9 mouse cellular contexts compared by ENCODE assay signal in genomic region chr2:167661270-167662203, GRCm38 (mm10). TPM values are rescaled to one million over a fixed set of nuclear protein-coding genes. Genes with fewer than 3 reads are reported as not detected.
DNase-seq lines count a peak whose midpoint lies in the region; ATAC-seq and TF ChIP-seq lines count a peak whose summit lies in the region.
"Had no signal": no experiment of that assay in that cellular context is flagged by ENCODE, and none has a peak within 500 bp of the region (broad histone marks: within the 10 kb centered on the region; RNA-seq: fewer than 3 reads in every experiment).

Gm20431 (minus strand) TSS chr2:167661496.

- peak within 1 kb of the TSS; percentile 99 for H3K4me2 ChIP-seq in heart, embryonic 13.5 days
- peak within 1 kb of the TSS; percentile 78 for H3K4me2 ChIP-seq in kidney, postnatal 0 days (ENCODE audit: low read length)
- peak within 1 kb of the TSS; percentile 97 for H3K4me2 ChIP-seq in liver, embryonic 13.5 days
- H3K4me2 ChIP-seq in stomach, embryonic 14.5 days (replicated peaks; ENCODE audit: low read depth, low read length) = peak within 1 kb of the TSS; percentile 97

- 0 out of 2 replicates have a peak, but pooled peaks cover 9% of the 10 kb centered on the region for H3K27me3 ChIP-seq in heart, embryonic 13.5 days (replicated peaks)
- no peaks in the 10 kb centered on the region for H3K27me3 ChIP-seq in kidney, postnatal 0 days (ENCODE audit: insufficient read depth, low read length)
- H3K27me3 ChIP-seq in liver, embryonic 13.5 days = peaks cover 20% of the 10 kb centered on the region; the same call in 1 of the 2 replicates
- no peaks in the 10 kb centered on the region for H3K27me3 ChIP-seq in stomach, embryonic 14.5 days (ENCODE audit: control insufficient read depth, insufficient read depth, low read length)

- no peaks in the 10 kb centered on the region for H3K9me3 ChIP-seq in heart, embryonic 13.5 days
- H3K9me3 ChIP-seq in kidney, postnatal 0 days (replicated peaks; ENCODE audit: low read length) = no peaks in the 10 kb centered on the region
- H3K9me3 ChIP-seq in liver, embryonic 13.5 days (replicated peaks) = no peaks in the 10 kb centered on the region
- H3K9me3 ChIP-seq in stomach, embryonic 14.5 days (ENCODE audit: control insufficient read depth, low read depth, low read length) = no peaks in the 10 kb centered on the region

- peak within 1 kb of the TSS; percentile 96 for H3K9ac ChIP-seq in heart, embryonic 13.5 days
- H3K9ac ChIP-seq in kidney, postnatal 0 days (ENCODE audit: low read depth, low read length) = peak within 1 kb of the TSS; percentile 92
- peak within 1 kb of the TSS; percentile 95 for H3K9ac ChIP-seq in liver, embryonic 13.5 days
- H3K9ac ChIP-seq in stomach, embryonic 14.5 days (replicated peaks; ENCODE audit: low read depth, low read length) = peak within 1 kb of the TSS; percentile 80

- peak; percentile 82 for ATAC-seq in CD4-positive, CD25-positive, alpha-beta regulatory T cell, adult 4 months
- ATAC-seq in heart, embryonic 13.5 days (ENCODE audit: extremely low read depth, insufficient number of reproducible peaks, low FRiP score, low TSS enrichment) = peak; percentile 91
- ATAC-seq in kidney, postnatal 0 days (replicated peaks; ENCODE audit: low FRiP score, low read depth) = peak; percentile 89
- peak; percentile 95 for ATAC-seq in liver, embryonic 13.5 days (ENCODE audit: low read depth)
- peak; percentile 94 for ATAC-seq in stomach, embryonic 14.5 days (ENCODE audit: insufficient number of reproducible peaks, insufficient read depth, low FRiP score, low read depth)

- H3K4me3 ChIP-seq in brown adipose tissue, adult 24 weeks (ENCODE audit: insufficient read depth, low read depth, low read length) = peak within 1 kb of the TSS; percentile 88
- peak within 1 kb of the TSS; percentile 90 for H3K4me3 ChIP-seq in heart, embryonic 13.5 days
- H3K4me3 ChIP-seq in kidney, postnatal 0 days (replicated peaks; ENCODE audit: low read depth, low read length) = peak within 1 kb of the TSS; percentile 89
- H3K4me3 ChIP-seq in liver, embryonic 13.5 days (replicated peaks) = peak within 1 kb of the TSS; percentile 86
- peak within 1 kb of the TSS; percentile 83 for H3K4me3 ChIP-seq in stomach, embryonic 14.5 days (ENCODE audit: low read depth, low read length)

- peaks cover 19% of the 10 kb centered on the region for H3K4me1 ChIP-seq in brown adipose tissue, adult 24 weeks (ENCODE audit: control insufficient read depth, insufficient read depth, insufficient read length, low read length)
- peaks cover 52% of the 10 kb centered on the region for H3K4me1 ChIP-seq in heart, embryonic 13.5 days
- peaks cover 22% of the 10 kb centered on the region for H3K4me1 ChIP-seq in kidney, postnatal 0 days (replicated peaks; ENCODE audit: insufficient read depth, low read length)
- H3K4me1 ChIP-seq in liver, embryonic 13.5 days (replicated peaks) = peaks cover 56% of the 10 kb centered on the region
- H3K4me1 ChIP-seq in stomach, embryonic 14.5 days (ENCODE audit: control insufficient read depth, insufficient read depth, low read length) = peaks cover 12% of the 10 kb centered on the region

- H3K36me3 ChIP-seq in heart, embryonic 13.5 days = peaks cover 12% of the 10 kb centered on the region; the same call in 1 of the 2 replicates
- no peaks in the 10 kb centered on the region for H3K36me3 ChIP-seq in kidney, postnatal 0 days (ENCODE audit: insufficient read depth, low read length)
- H3K36me3 ChIP-seq in liver, embryonic 13.5 days = no peaks in the 10 kb centered on the region; the same call in 1 of the 2 replicates
- peaks cover 6% of the 10 kb centered on the region; the same call in 1 of the 2 replicates for H3K36me3 ChIP-seq in stomach, embryonic 14.5 days (ENCODE audit: control insufficient read depth, insufficient read depth, low read length)

- DNase-seq in fibroblast of lung, adult 2 months (ENCODE audit: low read depth) = peak; percentile 64
- DNase-seq in kidney, postnatal 0 days (ENCODE audit: low spot score) = peak; percentile 98
- peak; percentile 92 for DNase-seq in liver, embryonic 13.5 days
- peak; percentile 85 to 90 for DNase-seq in natural killer cell, adult 2 months (ENCODE audit: low spot score in 2 of 2)

- H3K27ac ChIP-seq in brown adipose tissue, adult 24 weeks (replicated peaks; ENCODE audit: low read depth, low read length) = peak within 1 kb of the TSS; percentile 22
- peak within 1 kb of the TSS; percentile 58 for H3K27ac ChIP-seq in heart, embryonic 13.5 days (replicated peaks)
- peak within 1 kb of the TSS; percentile 68 for H3K27ac ChIP-seq in kidney, postnatal 0 days
- H3K27ac ChIP-seq in liver, embryonic 13.5 days = peak within 1 kb of the TSS; percentile 84
- H3K27ac ChIP-seq in stomach, embryonic 14.5 days (ENCODE audit: low read length) = peak within 1 kb of the TSS; percentile 40

- WGBS in heart, embryonic 13.5 days = under 1% methylated on average over 104 of the region's 110 CpGs
- WGBS in kidney, postnatal 0 days = under 1% methylated on average over 105 of the region's 110 CpGs
- under 1% methylated on average over 109 of the region's 110 CpGs for WGBS in liver, embryonic 13.5 days (ENCODE audit: insufficient replicate concordance)
- 1% methylated on average over 104 of the region's 110 CpGs for WGBS in stomach, embryonic 14.5 days

- TF ChIP-seq CTCF in kidney, postnatal 0 days (IDR thresholded peaks at IDR 0.05; ENCODE audit: low read depth) = no peak

RNA-seq across cellular contexts. Expression of gene Gm20431, which starts in this region (rescaled TPM):
- not detected for polyA plus RNA-seq in CD4-positive, CD25-positive, alpha-beta regulatory T cell, adult 4 months (2017; shearing (Covaris generic))
- 1.3 TPM in 1 of 2 replicates, not detected in the other for polyA plus RNA-seq in brown adipose tissue, adult 24 weeks (2012; ENCODE audit: insufficient read depth, insufficient read length, missing spikeins)
- polyA plus RNA-seq in heart, embryonic 13.5 days (2015; fragmentation: Nextera tagmentation; extraction: Ambion mirVana) = 1.9 and 4.5 TPM in 2 replicates
- 11.2 and 12.6 TPM in 2 replicates for polyA plus RNA-seq in kidney, postnatal 0 days (2015; fragmentation: Nextera tagmentation; extraction: Ambion mirVana)
- polyA plus RNA-seq in liver, embryonic 13.5 days (2015; fragmentation: Nextera tagmentation; extraction: Ambion mirVana) = 2.9 TPM in 1 of 2 replicates, not detected in the other
- 7.9 and 8.1 TPM in 2 replicates for polyA plus RNA-seq in stomach, embryonic 14.5 days (2014; fragmentation: Nextera tagmentation; extraction: Ambion mirVana)
- polyA plus RNA-seq: large intestine, adult 2 months had no signal

Comparison
In these comparisons a context has a peak if more than half of its experiments do, and no peak if none do; other contexts are left out.
1. Peak in every context shown above with its lines: DNase-seq, ATAC-seq, H3K4me3 ChIP-seq and H3K27ac ChIP-seq.
2. Peak in ATAC-seq in CD4-positive, CD25-positive, alpha-beta regulatory T cell, adult 4 months; RNA of the gene not detected or under 1 TPM.
3. H3K27ac ChIP-seq: peak in every context shown above with its lines; median percentile 84 in liver, embryonic 13.5 days; 68 in kidney, postnatal 0 days; 58 in heart, embryonic 13.5 days; 40 in stomach, embryonic 14.5 days; 22 in brown adipose tissue, adult 24 weeks.